Mouse (Mus musculus) embryo, embryonic 10 days (tissue): ENCODE data around the gene Ptgis.
A peak's percentile ranks its signal among the peaks of the same experiment; 100 is the strongest.

Experiments used
- DNase-seq: peaks from one replicate; pipeline ENCODE4 v3.0.0-alpha.2; 2015; ENCODE audit warnings: low spot score

The Ptgis gene

DNA sequence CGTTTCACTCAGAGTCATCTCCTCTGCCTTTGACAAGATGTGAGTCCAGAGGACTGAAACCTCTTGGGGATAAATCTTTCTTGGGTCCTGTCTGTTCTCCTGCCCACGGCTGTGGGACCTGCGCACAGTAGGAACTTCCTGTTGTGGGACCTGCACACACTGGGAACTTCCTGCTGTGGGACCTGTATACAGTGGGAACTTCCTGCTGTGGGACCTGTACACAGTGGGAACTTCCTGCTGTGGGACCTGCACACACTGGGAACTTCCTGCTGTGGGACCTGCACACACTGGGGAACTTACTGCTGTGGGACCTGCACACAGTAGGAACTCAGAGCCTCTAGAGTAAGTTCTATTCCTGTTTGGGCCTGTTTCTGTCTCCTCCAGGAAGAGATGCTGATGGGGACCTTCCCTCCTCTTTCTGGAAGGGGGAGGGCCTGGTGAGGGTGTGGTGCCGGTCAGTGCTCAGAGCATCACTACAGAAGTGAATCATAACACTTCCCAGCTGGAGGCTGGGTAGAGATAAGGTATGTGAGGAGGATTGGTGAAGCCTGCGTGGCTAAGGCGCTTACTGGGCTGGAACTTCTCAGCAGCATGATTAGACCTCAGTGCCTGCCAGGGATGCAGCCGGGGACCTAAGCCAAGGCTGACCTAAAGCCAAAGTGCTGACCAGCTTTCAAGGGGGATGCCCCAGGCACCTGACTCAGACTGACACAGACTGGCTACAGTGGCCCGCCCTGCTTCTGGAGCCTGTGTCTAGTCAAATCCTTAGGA is 22.8 kb upstream of the Ptgis start:
- no peak for DNase-seq

DNA sequence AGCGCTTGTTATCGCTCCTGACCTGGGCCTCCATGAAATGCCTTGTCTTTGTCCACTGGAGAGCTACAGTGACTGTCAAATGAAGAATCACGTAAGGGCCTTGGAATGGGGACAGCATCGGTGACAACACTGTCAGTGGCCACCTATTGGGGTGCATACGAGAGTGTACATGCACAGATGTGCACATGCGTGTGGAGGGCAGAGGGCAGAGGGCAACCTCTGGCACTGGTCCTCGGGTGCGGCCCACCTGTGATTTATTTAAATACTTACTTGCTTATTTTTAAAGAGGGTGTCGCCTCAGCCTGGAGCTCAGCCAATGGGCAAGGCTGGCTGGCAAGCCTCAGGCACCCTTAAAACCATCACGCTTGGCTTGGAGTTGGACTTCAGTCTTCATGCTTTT is 22.0 kb upstream of the Ptgis start:
- DNase-seq: no peak

DNA sequence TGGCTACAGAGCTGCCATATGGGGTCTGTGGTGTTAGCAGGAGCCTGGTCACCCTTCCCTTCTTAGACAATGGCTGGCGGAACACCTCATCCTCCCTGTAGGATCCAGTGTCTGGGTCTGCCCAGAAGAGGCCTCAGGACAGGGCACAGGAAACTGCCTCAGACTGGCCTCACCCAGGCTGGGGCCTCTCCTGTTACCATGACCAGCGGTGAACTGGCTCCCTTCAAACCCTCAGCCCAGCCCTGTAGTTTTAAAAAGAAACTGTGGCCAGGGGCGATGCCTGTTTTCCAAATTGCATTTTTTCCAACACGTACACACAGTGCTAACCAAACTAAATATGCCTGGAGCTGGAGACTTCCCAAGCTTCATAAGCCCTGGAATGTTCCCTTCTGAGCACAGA is 20.7 kb upstream of the Ptgis start:
- no peak for DNase-seq

DNA sequence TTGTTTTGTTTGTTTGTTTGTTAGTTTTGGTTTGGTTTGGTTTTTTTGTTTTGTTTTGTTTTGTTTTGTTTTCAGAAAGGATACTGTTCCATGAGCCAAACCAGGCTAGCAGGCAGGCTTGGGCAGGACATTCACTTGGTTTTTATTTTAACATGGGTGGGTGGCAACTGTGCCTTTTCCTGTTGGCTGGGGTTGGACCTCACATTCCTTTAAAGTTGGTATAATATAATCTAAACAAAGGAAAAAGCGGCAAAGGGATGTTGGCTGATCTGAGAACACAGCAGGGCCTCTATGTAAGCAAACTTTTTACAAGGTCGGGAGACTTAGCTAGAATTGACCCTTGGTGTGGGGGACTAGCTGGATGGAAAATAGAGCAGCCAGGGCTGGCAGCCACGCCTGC is 17.4 kb upstream of the Ptgis start:
- no peak for DNase-seq

DNA sequence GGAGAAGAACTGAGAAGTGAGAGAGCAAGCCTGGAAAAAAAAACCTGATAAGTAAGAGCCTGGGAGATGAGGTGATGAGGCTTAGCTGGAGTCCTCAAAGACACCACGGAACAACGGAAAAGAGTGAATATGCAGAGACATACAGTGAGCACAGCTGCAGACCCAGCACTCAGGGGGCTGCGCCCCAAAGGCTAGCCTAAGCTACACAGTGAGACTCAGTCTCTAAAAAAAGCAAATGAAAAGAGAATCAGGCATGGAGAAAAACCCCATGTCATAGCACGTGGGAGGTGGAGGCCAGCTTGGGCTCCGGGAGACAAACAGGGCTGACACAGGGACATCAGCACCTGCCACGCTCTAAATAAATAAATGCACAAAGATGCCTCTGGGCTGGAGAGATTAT is 14.4 kb upstream of the Ptgis start:
- no peak for DNase-seq

DNA sequence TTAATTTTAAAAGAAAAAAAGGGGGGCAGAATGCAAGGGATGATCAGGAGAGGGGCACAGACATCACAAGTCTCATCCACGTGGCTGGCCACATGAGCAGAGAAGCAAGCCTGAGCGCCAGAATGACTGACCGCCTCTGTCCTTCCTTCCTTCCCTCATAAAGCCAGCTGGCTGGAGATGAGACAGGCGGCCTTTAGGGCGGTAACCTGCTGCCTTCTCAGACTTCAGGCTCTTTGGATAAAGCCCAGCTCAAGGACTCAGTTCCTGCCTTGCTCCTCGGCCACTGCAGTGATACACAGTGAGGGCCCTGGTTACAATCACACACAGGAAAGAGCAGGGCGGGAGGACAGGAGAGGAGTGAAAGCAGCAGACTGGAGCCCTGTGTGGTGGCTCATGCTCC is 13.8 kb upstream of the Ptgis start:
- DNase-seq: no peak

DNA sequence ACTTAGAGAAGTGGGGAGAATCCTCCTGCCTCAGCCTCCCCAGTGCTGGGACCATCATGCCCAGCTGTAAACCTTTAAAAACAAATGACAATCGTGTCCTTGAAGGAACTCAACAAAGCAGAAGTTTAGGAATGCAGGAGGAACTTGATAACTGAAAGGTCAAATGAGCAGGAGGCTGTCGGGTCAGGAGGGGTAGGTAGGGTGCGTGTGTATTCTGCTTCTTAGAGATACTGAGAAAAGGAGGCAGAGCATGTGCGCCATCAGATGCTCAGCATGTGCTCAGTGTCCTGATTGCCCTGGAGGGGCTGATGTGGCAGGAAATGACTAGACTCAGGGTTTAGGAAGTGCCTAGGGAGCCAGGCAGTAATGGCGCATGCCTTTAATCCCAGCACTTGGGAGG is 13.1 kb upstream of the Ptgis start:
- no peak for DNase-seq

DNA sequence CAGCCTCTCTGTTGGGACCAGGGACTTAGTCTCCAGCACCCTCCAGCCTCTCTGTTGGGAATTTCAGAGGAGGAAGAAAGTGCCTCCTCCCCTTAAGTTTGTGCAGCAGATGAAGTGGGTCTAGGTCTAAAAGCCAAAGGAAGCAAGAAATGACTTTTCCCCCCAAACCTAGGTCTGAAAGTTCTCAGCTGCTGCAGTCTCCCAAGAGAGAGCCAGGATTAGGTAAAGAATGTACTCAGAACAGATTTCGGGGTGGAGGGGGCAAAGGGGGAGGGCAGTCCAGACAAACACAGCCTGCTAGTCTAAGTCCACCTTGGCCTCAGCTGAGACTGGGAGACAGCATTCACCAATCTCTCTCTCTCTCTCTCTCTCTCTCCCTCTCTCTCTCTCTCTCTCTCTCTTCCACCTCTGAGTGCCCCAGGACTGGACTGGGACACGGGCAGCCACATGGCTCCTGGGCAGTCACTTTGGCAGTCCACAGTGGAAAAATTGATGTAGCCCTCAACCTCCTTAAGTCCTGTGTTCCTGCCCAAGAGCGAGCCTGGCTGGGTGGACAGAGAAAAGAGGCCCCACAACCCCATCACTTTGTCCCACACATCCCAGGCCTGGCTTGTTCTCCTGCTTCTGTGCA is 11.8 kb upstream of the Ptgis start:
- no peak for DNase-seq

DNA sequence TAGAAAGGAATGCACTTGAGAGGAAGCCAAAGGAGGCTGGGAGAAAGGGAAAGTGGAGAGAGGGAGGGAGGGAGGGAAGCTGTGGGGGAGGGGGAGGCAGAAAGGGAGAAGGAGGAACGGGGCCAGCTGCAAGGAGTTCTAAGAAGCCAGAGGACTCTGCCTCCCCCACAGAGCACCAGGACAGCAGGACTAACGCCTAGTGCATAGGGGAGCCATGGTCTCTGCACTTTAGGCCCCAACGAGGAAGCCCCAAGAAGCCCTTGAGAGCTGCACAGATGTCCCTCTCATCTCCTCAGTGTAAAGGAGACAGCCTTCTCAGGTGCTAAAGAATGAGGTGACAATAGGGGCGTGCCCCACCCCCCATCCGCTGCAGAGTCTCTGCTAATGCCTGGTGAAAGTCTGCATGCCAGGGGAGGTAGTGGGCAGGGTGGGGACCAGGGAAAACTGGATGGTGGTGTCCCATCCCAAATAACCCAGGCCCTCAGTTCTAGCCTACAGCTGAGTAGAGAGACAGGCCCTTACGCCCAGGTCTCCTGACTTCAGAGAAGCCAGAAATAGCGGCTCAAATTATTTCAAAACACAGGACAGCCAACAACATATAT is 10.4 kb upstream of the Ptgis start:
- peak; percentile 21 for DNase-seq

DNA sequence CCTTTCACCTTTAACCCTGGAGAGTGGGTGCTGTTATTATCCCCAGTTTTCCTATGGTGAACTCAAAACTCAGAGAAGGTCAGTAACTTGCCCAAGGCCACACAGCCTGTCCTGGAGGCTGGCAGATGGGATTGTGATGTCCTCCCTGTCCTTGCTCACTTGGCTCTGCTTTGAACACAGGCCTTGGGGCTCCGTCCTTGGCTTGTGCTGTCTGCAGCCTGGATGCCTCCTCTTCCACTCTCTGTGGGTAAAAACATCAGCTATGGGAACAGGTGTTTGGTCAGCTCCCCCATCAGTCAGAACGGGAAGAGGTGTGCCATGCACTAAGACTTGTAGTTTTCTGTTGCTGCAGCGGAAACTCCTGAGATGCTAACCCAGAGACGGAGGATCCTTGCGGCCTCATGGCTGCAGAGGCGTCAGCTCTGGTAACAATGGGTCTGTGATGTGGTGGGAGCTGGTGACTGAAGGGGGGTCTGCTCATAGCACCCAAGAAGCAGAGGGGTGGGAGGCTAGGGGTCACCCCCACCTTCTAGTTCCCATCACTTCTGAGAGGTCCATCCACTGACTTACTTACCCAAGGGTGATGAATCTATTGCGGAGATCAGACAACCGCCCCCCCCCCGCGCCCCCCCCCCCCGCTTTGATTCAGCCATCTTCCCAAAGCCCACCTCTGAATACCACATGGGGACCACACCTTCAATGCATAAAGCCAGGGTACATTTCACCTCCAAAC is 9.8 kb upstream of the Ptgis start:
- no peak for DNase-seq

DNA sequence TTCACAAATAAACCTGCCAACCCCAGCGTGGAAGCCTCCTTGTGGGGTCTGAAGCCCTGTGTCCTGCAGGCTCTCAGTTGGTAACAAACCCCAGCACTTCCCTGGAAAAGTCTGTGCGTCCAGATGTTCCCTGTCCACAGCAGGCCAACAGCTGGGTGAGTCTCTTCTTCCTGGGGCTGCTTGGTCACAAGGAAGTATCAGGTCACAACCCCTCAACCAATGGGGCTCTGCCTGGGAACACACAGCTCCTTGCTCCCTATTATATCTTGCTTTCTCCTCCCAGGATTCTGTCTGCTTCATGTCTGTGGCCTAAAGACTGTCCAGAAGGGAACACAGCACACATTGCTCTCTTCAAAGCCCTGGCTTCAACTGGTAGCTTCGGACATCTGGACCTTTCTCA is 9.2 kb upstream of the Ptgis start:
- DNase-seq: no peak

DNA sequence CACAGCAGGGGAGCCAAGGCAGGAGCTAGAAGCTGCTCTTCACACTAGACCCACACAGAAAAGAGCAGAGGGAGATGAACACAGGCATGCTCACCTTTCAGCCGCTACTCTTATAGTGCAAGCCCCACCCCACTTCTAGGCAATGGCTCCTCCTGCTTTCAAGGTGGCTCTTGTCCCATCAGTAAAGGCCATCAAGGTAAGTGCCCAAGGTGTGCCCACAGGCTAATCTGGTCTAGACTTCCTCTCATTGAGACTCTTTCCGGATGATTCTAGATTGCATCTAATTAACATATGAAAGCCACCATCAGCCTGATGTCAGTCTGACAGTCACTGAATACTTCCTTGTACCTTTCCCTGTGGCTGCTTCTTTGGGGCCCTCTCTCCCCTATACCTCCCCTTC is 7.4 kb upstream of the Ptgis start:
- DNase-seq: no peak

DNA sequence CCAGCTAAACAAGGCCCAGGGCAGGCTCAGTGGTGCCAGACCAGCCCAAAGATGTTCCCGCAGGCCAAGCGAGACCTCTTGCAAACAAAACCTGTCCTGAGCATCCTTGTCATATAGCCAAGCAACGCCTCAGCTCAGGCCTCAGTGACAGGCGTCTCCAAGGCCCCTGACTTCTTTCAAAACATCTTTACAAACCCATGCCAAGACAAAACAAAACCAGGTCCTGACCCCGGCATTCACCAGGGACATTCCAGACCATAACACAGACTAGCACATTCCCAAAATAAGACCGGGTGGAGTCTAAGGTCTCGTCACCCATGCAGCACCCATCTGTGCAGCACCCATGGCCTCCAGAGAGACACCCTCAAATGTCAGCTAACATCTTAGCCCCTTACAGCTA is 6.3 kb upstream of the Ptgis start:
- no peak for DNase-seq

DNA sequence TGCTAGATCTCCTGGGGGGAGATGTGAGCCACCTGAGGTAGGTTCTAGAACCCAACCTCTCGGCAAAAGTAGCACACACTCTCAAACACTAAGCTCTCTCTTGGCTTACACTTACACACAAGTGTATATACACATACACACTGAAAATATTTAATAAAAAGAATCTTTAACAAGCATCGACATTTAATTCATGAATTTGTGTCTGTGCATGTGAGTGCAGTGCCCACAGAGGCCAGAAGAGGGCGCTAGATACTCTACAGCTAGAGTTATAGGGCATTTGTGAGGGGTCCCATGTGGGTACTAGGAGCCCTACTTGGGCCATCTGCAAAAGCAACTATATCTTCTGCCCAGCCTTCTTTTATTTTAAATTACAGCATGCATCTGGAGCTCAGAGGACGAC is 4.5 kb upstream of the Ptgis start:
- DNase-seq: no peak

DNA sequence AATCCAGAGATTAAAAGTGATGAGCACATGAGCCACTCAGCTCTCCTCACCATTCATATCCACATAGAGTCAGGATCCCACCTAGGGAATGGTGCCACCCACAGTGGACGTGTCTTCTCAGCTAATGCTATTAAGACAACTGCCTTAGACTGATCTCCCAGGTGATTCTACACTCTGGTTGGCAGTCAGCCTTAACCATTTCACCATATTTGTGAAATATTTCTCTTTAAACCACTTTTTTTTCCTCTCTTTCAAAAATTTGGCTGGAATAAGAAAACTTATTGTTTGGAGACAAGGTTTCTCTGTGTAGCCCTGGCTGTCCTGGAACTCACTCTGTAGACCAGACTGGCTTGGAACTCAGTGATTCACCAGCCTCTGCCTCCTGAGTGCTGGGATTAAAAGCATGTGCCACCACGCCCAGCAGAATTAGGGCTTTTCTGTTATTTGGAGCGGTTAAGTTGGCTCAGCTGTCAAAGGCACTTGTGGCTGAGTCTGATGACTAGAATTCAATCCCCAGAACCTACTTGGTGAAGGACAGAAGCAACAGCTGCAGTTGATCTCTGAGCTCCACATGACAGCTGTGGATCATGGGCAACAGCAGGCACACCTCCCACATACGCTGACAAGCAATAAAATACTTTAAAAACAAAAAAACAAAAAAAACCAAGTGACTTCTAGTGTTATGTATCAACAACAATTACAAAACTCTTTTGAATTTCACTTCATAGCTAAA is 3.6 kb upstream of the Ptgis start:
- no peak for DNase-seq

DNA sequence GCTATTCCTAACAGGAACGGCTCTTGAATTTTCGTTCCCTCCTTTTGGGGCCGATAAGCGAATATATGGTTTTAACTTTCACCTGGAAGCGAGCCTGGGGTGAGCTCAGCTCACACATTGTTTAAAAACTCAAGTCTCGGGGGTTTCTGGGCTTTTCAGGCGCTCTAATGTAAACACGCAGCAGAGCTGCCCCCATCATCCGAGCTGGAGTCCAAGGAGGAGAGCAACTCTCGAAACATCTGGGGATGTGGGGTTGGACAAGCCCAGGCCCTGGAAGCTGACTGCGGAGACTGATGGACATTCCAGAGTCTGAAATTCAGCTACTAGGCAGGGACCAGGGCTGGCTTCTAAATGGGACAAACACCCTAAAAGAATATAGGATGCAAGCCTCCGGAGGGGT is 1.1 kb downstream of the Ptgis start:
- peak; percentile 61 for DNase-seq

DNA sequence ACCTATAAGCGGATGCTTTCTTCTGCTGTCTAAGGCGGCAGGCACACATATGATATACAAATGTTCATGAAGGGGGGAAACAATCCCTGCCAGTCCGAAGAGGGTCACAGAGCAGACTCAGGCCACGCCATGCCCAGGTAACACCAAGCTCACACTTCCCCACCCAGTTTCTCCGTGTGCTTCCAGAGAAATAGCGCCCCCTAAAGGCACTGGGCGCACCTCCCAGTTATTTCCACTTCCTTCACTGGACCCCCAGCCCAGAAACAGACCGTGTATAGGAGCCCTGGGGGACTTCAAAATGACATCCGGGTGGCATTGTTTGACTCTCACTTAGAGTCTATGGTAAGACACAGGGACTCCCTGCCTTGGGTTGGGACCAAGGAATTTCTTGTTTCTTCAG is 3.2 kb downstream of the Ptgis start:
- DNase-seq: no peak

DNA sequence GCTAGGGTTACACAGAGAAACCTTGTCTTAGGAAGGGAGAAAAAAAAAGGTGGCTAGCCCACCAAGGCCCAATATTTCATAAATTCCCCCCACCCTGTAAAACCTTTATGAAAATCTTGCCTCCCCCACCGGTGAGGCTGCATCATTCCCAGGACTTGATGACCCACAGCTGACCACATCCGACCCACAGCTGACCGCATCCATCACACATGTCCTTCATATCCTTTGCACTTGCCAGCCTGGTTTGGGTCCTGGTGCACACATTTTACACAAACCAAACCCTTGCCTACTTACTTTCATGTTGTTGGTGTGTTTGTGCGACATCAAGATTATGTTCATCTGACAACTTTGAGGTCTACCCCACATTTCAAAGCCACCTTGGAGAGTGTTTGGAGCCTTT is 4.2 kb downstream of the Ptgis start:
- no peak for DNase-seq

DNA sequence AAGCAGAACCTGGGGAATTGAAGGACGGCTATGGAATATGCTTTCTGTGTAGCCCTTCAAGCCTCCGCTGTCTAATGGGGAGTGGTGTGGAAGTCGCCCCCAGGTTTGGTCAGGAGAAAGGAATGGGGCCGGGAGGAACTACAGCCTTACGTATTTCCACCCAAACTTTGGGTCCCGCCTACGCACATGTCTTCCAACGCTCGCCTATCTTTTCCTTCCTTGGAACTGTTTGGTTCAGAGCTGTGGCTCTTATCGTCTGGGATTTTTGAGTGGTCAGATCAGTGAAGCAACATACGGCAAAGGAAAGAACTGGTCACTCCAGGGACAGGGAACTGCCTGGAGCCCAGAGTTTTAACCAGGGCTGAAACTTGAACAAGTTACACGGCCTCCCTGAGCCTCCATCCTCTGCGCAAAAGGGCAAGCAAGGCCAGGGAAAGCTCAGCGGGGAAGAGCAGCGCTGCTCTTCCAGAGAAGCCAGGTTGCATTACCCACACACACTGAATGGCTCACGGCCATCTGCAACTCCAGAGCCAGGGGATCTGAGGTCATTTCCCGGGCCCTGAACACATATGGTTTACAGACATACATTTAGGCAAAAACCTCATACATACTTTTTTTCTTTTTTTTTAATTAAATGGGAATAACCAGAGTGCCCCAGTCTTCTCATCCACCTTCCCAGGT is 4.9 kb downstream of the Ptgis start:
- no peak for DNase-seq

DNA sequence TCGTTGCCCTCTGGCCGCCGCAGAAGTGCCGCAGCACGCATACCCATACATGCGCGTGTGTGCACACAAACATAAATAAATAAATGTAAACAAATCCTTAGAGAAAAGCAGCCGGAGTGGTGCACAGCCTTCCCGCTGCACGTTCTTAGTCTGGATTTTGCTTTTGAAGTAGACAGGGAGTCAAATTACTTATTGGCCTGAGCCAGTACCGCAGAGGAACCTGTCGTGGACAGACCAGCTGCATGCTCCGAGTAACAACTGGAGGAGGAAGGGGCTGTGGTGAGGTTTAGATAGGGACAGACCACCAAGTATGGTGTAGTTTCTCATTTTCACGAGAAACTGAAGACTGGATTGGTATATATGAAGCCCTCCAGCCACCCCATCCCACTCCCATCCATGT is 6.6 kb downstream of the Ptgis start:
- peak; percentile 53 for DNase-seq

DNA sequence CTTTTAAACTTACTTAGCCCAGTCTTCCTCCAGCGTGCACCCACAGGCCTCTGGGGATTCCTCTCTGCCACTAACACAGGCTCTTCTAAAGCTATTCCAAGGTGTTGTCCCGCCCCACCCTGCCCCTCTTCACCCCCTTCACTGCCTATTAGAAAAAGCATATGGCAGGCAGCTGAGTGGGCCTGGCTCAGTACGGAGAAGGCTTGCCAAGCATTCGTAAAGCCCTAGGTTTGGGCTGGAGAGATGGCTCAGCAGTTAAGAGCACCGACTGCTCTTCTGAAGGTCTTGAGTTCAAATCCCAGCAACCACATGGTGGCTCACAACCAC is 7.4 kb downstream of the Ptgis start:
- no peak for DNase-seq
